Mouse (Mus musculus) embryonic fibroblast, embryonic 13.5 days (primary cell): ENCODE data around the gene Siah2.

Experiments
- CTCF ChIP-seq: IDR thresholded peaks from 2 replicates; pipeline ENCODE4 v1.5.1; 2011; ENCODE audit warnings: mild to moderate bottlenecking, control low read depth, low read length, moderate library complexity, borderline replicate concordance; ENCODE audit not compliant: insufficient read depth
- POLR2A ChIP-seq: IDR thresholded peaks from 2 replicates; pipeline ENCODE4 v1.6.1; 2011; ENCODE audit warnings: low read depth, mild to moderate bottlenecking, control low read depth, low read length, moderate library complexity

- TF ChIP-seq POLR2A (no peak), CTCF (no peak)
Observed at GRCm38 (mm10) chr3:58678905-58679304, 13.3 kb downstream of the Siah2 start.
